Mouse (Mus musculus) stomach, embryonic 16.5 days (tissue): ENCODE measurements around the gene Akap2. TPM values are rescaled to one million over a fixed set of nuclear protein-coding genes. Genes with fewer than 3 reads are reported as not detected.

ENCODE experiments used
- ATAC-seq: fragments of 200-750 bp; cut with Nextera tagmentation; 2 replicates; pipeline ENCODE4 v1.8.0; 2017; ENCODE audit warnings: moderate number of reproducible peaks, moderate TSS enrichment; ENCODE audit not compliant: insufficient read depth, low FRiP score
- H3K27ac ChIP-seq: fragments of 300-500 bp; sonication (generic); 2 replicates; pipeline ENCODE4 v1.5.1; 2014; ENCODE audit warnings: low read length
- H3K27me3 ChIP-seq: fragments of 300-500 bp; sonication (generic); 2 replicates; pipeline ENCODE4 v1.6.1; 2014; ENCODE audit warnings: low read length, control low read depth, mixed read lengths; ENCODE audit not compliant: control insufficient read depth, insufficient read depth
- H3K36me3 ChIP-seq: fragments of 300-500 bp; sonication (generic); 2 replicates; pipeline ENCODE4 v1.6.1; 2014; ENCODE audit warnings: low read length; ENCODE audit not compliant: control insufficient read depth, insufficient read depth
- H3K4me1 ChIP-seq: fragments of 300-500 bp; sonication (generic); 2 replicates; pipeline ENCODE4 v1.6.1; 2014; ENCODE audit warnings: low read length, control low read depth, mixed read lengths; ENCODE audit not compliant: control insufficient read depth, insufficient read depth
- H3K4me2 ChIP-seq: fragments of 300-500 bp; sonication (generic); 2 replicates; pipeline ENCODE4 v1.6.1; 2014; ENCODE audit warnings: low read depth, low read length, mixed read lengths
- H3K4me3 ChIP-seq: fragments of 300-500 bp; sonication (generic); replicated peaks from 2 replicates; pipeline ENCODE4 v1.5.1; 2014; ENCODE audit warnings: mild to moderate bottlenecking, low read length
- H3K9ac ChIP-seq: fragments of 300-500 bp; sonication (generic); 2 replicates; pipeline ENCODE4 v1.6.1; 2014; ENCODE audit warnings: low read length
- H3K9me3 ChIP-seq: fragments of 300-500 bp; sonication (generic); replicated peaks from 2 replicates; pipeline ENCODE4 v1.6.1; 2016; ENCODE audit warnings: low read length, control low read depth; ENCODE audit not compliant: control insufficient read depth
- WGBS: fragments of 180-500 bp; shearing (Covaris S2); extraction: QIAGEN DNeasy Blood & Tissue Kit; methylation state at CpG from one replicate; pipeline ENCODE4 v1.1.7; 2014; 5-methylcytosine and 5-hydroxymethylcytosine counted together
- polyA plus RNA-seq: library from polyadenylated mRNA; unstranded; fragments of >200 nt; fragmentation: Nextera tagmentation; extraction: Ambion mirVana; gene quantifications from 2 replicates; pipeline ENCODE4 v1.2.1, GENCODE M21; 2015

Gene Akap2
- polyA plus RNA-seq, 1 experiment from 2014 or later = 26.5 TPM

DNA sequence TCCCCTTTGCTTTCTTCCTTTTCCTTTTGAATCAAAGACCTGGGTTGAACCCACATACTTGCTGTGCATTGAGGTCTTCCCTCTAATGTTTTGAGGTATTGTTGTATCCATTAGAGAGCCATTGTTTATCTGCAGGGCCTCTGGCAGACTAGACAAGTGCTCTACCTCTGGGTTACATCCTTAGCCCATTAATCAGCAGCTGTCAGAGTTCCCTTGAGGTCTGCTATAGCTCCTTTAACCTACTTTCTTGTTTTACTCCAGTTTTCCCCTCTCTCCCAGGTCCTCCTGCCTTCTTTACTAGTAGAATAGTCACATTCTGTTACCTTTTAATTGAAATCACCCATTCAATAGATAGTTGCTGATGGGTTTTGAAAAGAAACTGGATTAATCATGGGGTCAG, 71.7 kb downstream of the Akap2 start:
- H3K27me3 ChIP-seq = no peaks in the 10 kb centered on the region
- ATAC-seq = no peak
- H3K27ac ChIP-seq = no peak overlapping the region
- H3K9me3 ChIP-seq = no peaks in the 10 kb centered on the region
- no peaks in the 10 kb centered on the region for H3K36me3 ChIP-seq
- no peak overlapping the region for H3K4me2 ChIP-seq
- no peak overlapping the region for H3K9ac ChIP-seq
- no peak overlapping the region for H3K4me3 ChIP-seq
- H3K4me1 ChIP-seq = peaks cover 6% of the 10 kb centered on the region

DNA sequence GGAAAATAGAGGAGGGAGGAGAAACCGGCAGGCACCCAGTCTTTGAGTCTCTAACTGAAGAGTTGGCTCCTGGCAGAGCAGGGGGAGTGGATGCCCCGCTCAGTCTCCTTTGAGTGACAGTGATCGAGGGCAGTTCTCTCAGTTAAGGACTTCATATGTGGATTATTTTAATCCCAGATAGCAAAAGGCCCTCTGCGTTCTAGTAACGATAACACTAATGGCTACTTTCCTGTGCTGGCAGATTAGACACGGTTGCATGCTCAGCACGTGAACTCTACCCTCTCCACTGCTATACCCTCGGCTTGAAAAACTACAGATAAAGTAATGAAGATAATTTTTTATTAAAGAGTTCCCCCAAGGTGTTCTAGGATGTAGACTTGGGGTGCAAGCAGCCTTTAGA, 76.5 kb downstream of the Akap2 start:
- H3K9ac ChIP-seq = no peak overlapping the region
- no peak overlapping the region for H3K4me3 ChIP-seq
- no peak for ATAC-seq
- H3K27me3 ChIP-seq = no peaks in the 10 kb centered on the region
- 43% methylated on average over 8 of the region's 8 CpGs for WGBS
- no peak overlapping the region for H3K4me2 ChIP-seq
- H3K4me1 ChIP-seq = peaks cover 20% of the 10 kb centered on the region; the same call in 1 of the 2 replicates
- H3K36me3 ChIP-seq = no peaks in the 10 kb centered on the region
- peak overlapping the region; percentile 4; the same call in 1 of the 2 replicates for H3K27ac ChIP-seq
- no peaks in the 10 kb centered on the region for H3K9me3 ChIP-seq

DNA sequence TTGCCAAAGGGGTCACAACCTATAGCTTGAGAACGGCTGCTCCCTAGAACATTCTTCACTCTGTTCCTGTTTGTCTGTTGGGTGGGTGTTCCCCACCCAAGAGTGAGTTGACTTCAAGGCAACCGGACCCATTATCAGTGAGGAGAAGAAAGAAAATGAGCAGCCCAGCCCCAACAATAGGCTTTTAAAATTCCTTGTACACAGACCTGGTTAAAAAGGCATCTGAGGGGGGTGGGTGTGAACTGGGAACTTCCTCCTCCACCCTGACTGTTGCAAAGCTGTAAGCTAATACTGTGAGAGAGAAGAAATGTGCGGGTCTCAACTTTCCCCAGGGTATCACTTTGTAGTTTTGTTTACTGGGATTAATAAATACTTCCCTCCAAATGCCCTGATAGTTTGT, 77.1 kb downstream of the Akap2 start:
- 15% methylated on average over 3 of the region's 3 CpGs for WGBS
- Histone ChIP-seq H3K4me1 (peaks cover 20% of the 10 kb centered on the region; the same call in 1 of the 2 replicates), H3K4me2 (no peak overlapping the region), H3K27me3 (no peaks in the 10 kb centered on the region), H3K9ac (no peak overlapping the region), H3K9me3 (no peaks in the 10 kb centered on the region), H3K27ac (peak overlapping the region; percentile 4; the same call in 1 of the 2 replicates), H3K36me3 (no peaks in the 10 kb centered on the region), H3K4me3 (no peak overlapping the region)
- peak; percentile 48; the same call in 1 of the 2 replicates for ATAC-seq

DNA sequence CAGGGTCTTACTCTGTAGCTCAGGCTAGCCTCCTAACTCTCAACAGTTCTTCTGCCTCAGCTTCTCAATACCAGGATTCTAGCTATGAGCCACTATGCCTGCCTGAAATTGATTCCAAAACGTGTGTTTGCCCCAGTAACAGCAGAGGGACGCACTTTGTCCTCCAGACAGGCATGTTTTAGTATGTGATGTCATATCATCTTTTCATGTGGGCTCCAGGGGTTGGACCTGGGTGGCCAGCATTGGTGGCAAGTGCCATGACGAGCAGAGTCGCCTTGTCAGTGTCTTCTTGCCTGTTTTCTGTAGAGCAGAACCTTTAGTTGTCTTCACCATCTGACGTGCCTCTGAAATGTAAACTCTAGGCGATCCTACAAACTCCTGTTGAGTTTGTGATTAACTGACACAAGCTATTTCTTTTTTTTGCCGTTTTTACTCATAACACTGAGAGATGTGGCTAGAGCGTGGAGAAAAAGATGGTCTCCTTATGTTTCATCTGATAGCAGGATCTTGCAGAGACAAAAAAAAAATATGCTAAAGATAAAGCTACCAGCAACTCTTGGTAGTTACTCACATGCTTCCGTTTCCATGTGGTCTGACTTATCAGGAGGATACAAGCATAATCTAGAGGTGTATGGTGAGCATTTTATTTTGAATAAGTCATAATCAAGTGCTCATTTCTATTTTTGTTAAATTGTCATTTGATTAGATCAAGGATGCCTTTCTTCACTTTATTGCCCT, 80.3 kb downstream of the Akap2 start:
- Histone ChIP-seq H3K36me3 (no peaks in the 10 kb centered on the region), H3K4me2 (no peak overlapping the region), H3K9me3 (no peaks in the 10 kb centered on the region), H3K27ac (no peak overlapping the region), H3K4me1 (peaks cover 20% of the 10 kb centered on the region; the same call in 1 of the 2 replicates), H3K27me3 (no peaks in the 10 kb centered on the region), H3K4me3 (no peak overlapping the region), H3K9ac (no peak overlapping the region)
- 54% methylated on average over 9 of the region's 9 CpGs for WGBS
- ATAC-seq = no peak

DNA sequence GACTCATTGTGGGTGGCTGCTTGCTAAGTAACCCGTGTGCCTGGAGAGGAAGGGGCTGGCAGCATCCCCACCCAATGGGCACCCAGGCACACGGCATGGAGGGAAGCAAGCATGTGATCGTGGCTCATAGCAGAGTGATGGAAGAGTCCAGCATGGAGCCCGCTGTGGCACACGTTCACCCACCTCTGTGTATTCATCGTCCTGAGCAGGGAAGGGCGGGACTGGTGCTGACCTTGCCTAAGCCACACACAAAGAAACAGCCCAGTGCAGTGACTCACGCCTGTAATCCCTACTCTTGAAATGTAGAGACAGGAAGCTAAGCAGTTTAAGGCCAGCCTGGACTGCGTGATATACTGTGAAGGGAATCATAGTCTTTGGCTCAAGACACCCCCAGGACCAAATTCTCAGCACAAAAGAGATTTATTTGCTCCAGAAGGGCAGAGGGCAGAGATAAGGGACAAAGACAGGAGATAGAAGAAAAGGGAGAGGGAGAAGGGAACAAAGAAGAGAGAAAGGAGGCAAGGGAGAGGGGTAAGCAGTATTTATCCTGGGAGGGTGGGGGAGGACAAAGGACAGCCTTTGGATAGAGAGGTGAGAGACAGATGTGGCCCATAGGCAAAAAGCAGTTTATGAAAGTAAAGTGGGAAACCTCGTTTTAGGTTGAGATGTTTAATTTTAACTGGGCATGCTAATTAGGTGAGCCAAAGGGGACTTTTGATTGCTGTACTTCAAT, 81.0 kb downstream of the Akap2 start:
- no peaks in the 10 kb centered on the region for H3K9me3 ChIP-seq
- peaks cover 20% of the 10 kb centered on the region; the same call in 1 of the 2 replicates for H3K4me1 ChIP-seq
- ATAC-seq = peak; percentile 89
- H3K4me3 ChIP-seq = no peak overlapping the region
- no peak overlapping the region for H3K4me2 ChIP-seq
- H3K27me3 ChIP-seq = no peaks in the 10 kb centered on the region
- H3K27ac ChIP-seq = peak overlapping the region; percentile 51
- WGBS = 37% methylated on average over 10 of the region's 10 CpGs
- H3K36me3 ChIP-seq = no peaks in the 10 kb centered on the region
- peak overlapping the region; percentile 19; the same call in 1 of the 2 replicates for H3K9ac ChIP-seq

DNA sequence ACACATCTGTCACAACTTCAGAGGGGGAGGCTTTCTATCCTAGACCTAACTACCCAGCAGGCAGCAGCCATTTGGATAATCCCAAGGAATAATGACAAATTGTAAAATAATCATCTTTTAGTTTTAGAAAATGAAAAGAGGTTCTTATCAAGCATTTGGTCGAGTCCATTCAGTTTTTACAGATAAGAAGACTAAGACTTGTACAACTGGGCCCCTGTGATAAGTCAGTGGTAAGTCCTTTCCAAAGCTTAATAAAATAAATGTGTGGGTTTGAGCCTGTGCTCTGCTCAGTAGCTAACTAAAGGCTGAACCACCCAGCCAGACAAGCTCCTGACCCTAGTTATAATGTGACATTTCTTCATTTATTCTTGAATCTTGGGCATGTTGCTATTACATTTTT, 81.8 kb downstream of the Akap2 start:
- H3K4me3 ChIP-seq = no peak overlapping the region
- no peak overlapping the region for H3K27ac ChIP-seq
- WGBS = 54% methylated on average over 1 of the region's 1 CpGs
- no peaks in the 10 kb centered on the region for H3K9me3 ChIP-seq
- no peak overlapping the region for H3K9ac ChIP-seq
- no peaks in the 10 kb centered on the region for H3K27me3 ChIP-seq
- H3K36me3 ChIP-seq = no peaks in the 10 kb centered on the region
- H3K4me1 ChIP-seq = peaks cover 12% of the 10 kb centered on the region; the same call in 1 of the 2 replicates
- H3K4me2 ChIP-seq = no peak overlapping the region
- no peak for ATAC-seq

DNA sequence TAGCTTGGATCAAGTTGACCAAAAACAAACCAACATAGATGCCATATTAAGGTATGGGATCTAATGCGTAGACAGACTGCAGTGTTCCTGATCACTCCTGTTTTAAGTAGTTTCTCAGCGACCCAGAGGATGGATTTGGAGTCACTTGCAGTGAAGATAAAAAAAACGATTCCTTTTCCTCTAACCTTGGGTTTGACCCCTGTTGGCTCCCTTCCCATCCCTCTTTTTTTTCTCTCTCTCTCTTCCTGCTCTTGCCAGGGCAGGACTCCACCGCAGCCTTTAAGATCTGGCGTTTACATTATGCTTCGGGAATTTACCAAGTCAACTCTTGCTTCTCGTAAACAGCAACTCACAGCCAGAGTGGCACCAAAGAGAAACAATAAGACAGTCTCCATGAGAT, 83.8 kb downstream of the Akap2 start:
- 43% methylated on average over 7 of the region's 7 CpGs for WGBS
- Histone ChIP-seq H3K9me3 (no peaks in the 10 kb centered on the region), H3K27ac (no peak overlapping the region), H3K9ac (no peak overlapping the region), H3K36me3 (no peaks in the 10 kb centered on the region), H3K27me3 (no peaks in the 10 kb centered on the region), H3K4me2 (no peak overlapping the region), H3K4me1 (0 out of 2 replicates have a peak, but pooled peaks cover 10% of the 10 kb centered on the region), H3K4me3 (no peak overlapping the region)
- no peak for ATAC-seq

DNA sequence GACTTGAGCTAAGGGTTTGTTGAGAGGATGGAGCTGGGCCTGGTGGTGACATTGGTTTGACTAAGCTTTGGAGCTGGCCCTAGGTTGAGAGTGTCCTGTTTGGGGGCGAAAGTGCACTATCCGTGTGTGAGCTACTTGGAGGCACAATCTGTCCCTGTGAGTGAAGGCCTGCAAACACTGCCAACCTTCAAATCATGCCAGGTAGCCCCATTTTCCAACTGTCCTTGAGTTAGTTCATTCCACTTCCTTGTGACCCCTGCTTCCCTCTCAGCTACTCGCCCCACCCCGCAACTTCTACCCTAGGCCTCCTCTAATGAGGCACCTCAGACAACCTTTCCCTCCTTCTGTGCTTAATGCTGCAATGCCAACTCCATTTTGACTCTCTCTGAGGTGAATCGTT, 84.5 kb downstream of the Akap2 start:
- H3K27ac ChIP-seq = no peak overlapping the region
- no peak overlapping the region for H3K9ac ChIP-seq
- 92% methylated on average over 5 of the region's 5 CpGs for WGBS
- H3K4me1 ChIP-seq = 0 out of 2 replicates have a peak, but pooled peaks cover 10% of the 10 kb centered on the region
- H3K9me3 ChIP-seq = no peaks in the 10 kb centered on the region
- no peaks in the 10 kb centered on the region for H3K36me3 ChIP-seq
- H3K4me3 ChIP-seq = no peak overlapping the region
- no peak for ATAC-seq
- no peaks in the 10 kb centered on the region for H3K27me3 ChIP-seq
- H3K4me2 ChIP-seq = no peak overlapping the region

DNA sequence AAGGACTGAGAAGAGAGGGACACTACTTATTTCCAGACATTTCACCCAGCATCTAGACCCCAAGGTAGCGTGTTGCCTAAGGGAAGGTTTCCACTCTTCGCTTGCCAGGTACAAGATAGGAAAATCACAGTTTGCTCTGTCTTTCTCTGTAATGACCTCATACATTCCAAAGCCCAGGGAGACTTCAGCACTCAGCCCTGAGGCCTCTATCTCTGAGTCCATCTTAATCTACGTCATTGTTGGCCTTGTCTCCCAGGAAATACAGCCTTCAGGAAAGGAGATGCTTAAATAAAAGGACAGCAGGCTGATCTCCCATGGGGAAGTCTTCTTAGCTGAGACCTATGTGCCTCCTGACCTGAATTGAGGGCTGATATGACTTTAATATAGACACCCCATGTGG, 85.0 kb downstream of the Akap2 start:
- ATAC-seq = no peak
- no peak overlapping the region for H3K4me3 ChIP-seq
- 86% methylated on average over 3 of the region's 3 CpGs for WGBS
- no peak overlapping the region for H3K9ac ChIP-seq
- 0 out of 2 replicates have a peak, but pooled peaks cover 9% of the 10 kb centered on the region for H3K4me1 ChIP-seq
- H3K4me2 ChIP-seq = no peak overlapping the region
- H3K36me3 ChIP-seq = no peaks in the 10 kb centered on the region
- no peaks in the 10 kb centered on the region for H3K27me3 ChIP-seq
- no peaks in the 10 kb centered on the region for H3K9me3 ChIP-seq
- no peak overlapping the region for H3K27ac ChIP-seq
